Mouse (Mus musculus): ENCODE measurements around the gene Crabp1. TPM values are rescaled to one million over a fixed set of nuclear protein-coding genes. Genes with fewer than 3 reads are reported as not detected.
A peak's percentile ranks its signal among the peaks of the same experiment; 100 is the strongest.

Gene Crabp1
- polyA plus RNA-seq, 1 experiment: 23.1 TPM

DNA sequence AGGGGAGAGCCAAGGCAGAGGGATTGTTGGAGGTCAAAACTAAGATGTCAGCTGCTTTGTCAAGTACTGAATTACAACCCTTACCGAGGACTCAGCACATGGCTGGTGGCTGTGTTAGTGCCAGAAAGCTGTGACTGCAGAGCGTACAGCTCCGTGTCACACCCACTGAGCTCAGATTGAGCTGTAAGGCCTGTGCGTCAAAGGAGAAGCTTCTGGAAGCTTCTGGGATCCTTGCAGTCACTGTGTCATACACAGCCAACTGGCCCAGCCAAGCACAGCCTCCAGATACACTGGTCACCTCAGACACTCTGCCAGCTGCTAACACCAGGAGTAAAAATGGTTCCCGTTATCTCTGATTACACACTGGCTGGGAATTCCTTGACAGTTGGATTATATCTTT lies 39.8 kb downstream of the Crabp1 start:
- no peak overlapping the region for H3K27ac ChIP-seq (ENCODE audit: control insufficient read depth, insufficient read depth, low read depth, low read length, poor library complexity)
- H3K4me3 ChIP-seq (replicated peaks; ENCODE audit: control insufficient read depth, low read depth, low read length): no peak overlapping the region
- WGBS: 74% methylated on average over 5 of the region's 5 CpGs
- TF ChIP-seq POLR2A (IDR thresholded peaks at IDR 0.05; ENCODE audit: borderline replicate concordance, control insufficient read depth, low read depth, low read length) (no peak), CTCF (IDR thresholded peaks at IDR 0.05; ENCODE audit: control insufficient read depth, insufficient read depth, low read length) (no peak)
- no peaks in the 10 kb centered on the region for H3K4me1 ChIP-seq (ENCODE audit: control insufficient read depth, insufficient read depth, low read length)

DNA sequence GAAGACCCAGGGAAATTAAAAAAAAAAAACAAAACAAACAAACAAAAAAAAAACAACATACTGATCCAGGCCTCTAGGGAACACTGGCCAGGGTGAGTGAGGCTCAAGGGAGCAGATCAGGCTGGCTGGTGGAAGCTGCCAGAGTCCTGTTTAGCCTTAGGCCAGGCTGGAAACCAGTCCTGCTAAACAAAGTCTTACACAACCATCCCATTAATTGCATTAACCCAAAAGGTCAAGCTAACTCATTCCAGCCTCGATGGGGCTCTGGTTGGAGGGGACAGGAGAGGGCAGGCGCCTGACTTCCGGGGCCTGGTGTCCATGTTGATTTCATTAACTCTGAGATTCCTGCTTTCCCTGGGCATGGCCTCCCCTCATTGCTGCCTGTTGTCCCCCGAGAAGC lies 43.2 kb downstream of the Crabp1 start:
- TF ChIP-seq CTCF (IDR thresholded peaks at IDR 0.05; ENCODE audit: control insufficient read depth, insufficient read depth, low read length) (no peak), POLR2A (IDR thresholded peaks at IDR 0.05; ENCODE audit: borderline replicate concordance, control insufficient read depth, low read depth, low read length) (no peak)
- 62% methylated on average over 4 of the region's 4 CpGs for WGBS
- Histone ChIP-seq H3K4me1 (ENCODE audit: control insufficient read depth, insufficient read depth, low read length) (no peaks in the 10 kb centered on the region), H3K27ac (ENCODE audit: control insufficient read depth, insufficient read depth, low read depth, low read length, poor library complexity) (no peak overlapping the region), H3K4me3 (replicated peaks; ENCODE audit: control insufficient read depth, low read depth, low read length) (no peak overlapping the region)

DNA sequence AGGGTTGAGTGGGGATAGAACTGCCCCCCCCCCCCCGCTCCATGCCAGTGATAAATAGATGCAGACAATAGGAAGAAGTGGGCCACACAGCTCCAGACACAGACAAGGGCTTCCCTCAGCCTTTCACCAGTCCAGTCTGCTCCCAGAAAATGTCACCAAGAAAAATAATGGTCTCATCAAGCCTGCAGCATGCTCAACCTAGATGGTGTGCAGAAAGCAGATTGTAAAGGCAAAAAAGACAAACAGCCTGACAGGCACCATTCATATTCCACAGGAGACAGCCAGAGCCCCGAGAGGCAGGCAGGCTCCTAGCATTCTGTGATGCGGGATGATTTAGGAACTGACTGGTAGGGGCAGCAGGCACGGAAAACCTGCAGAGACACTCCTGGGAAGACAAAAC lies 45.4 kb downstream of the Crabp1 start:
- H3K4me1 ChIP-seq (ENCODE audit: control insufficient read depth, insufficient read depth, low read length): no peaks in the 10 kb centered on the region
- no peak overlapping the region for H3K4me3 ChIP-seq (replicated peaks; ENCODE audit: control insufficient read depth, low read depth, low read length)
- 52% methylated on average over 4 of the region's 4 CpGs for WGBS
- H3K27ac ChIP-seq (ENCODE audit: control insufficient read depth, insufficient read depth, low read depth, low read length, poor library complexity): no peak overlapping the region
- TF ChIP-seq POLR2A (IDR thresholded peaks at IDR 0.05; ENCODE audit: borderline replicate concordance, control insufficient read depth, low read depth, low read length) (no peak), CTCF (IDR thresholded peaks at IDR 0.05; ENCODE audit: control insufficient read depth, insufficient read depth, low read length) (no peak)

DNA sequence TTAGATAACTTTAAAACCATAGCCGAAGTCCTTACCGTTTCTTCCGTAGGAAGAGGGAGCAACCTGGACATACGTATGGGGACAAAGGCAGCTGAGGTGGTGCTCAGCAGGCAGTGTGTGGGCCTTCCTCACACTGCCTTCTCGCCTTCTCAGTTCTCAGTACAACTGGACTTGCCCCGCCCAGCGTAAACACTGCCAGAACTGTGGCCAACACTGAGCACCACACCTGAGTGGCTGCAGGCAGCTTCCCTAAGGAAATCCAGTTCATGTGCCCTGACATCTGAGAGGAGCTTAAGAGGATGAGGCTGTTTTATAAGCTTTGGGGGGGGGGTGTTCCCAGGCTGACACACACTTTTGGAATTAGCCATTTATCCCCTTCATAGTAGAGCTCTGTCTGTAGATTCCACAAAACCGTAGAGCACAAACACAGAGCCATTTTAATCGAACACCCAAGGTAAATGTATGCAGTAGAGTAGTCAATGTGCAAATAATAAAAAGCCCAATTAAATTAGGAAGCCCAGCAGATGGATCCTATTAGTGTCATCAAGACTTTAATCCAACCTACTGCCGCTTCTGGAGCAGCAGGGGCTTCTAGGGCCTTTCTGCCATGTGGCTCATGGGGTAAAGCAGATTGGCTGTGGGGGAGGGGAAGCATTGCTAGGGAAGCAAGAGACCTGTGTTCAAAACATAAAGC lies 52.1 kb downstream of the Crabp1 start:
- H3K4me1 ChIP-seq (ENCODE audit: control insufficient read depth, insufficient read depth, low read length): no peaks in the 10 kb centered on the region
- no peak overlapping the region for H3K4me3 ChIP-seq (replicated peaks; ENCODE audit: control insufficient read depth, low read depth, low read length)
- 72% methylated on average over 10 of the region's 10 CpGs for WGBS
- no peak overlapping the region for H3K27ac ChIP-seq (ENCODE audit: control insufficient read depth, insufficient read depth, low read depth, low read length, poor library complexity)
- no peak for TF ChIP-seq POLR2A (IDR thresholded peaks at IDR 0.05; ENCODE audit: borderline replicate concordance, control insufficient read depth, low read depth, low read length)
- TF ChIP-seq CTCF (IDR thresholded peaks at IDR 0.05; ENCODE audit: control insufficient read depth, insufficient read depth, low read length): no peak

DNA sequence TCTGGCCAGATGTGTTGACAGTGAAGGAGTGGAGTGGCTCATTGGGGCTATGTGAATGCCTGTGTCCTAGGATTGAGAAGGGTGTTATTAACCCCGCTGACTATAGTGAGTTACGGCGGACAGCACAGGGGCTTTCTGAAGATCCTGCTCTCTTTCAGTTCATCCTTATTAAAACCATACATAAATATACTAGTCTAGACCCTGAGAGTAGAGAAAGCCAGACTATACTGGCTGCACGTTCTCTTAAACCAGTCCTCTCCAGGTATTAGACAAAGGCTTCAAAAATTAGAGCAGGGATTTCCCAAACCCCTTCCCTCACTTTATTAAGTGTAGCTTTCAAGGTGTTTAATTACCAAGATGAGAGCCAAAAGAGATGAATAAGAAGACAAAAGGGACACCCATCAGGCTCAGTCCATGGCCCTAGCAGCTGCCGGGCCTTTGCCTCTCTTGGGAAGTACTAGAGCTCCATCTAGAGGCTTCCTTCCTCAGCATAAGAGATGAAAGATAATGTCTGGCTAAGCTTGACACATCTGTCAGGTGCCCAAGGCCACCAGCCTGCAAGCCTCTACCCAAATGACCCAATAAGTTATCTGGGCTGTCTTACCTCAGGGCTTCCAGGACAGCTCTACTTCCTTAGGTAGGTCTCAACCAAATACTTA lies 57.0 kb downstream of the Crabp1 start:
- Histone ChIP-seq H3K4me3 (replicated peaks; ENCODE audit: control insufficient read depth, low read depth, low read length) (no peak overlapping the region), H3K4me1 (ENCODE audit: control insufficient read depth, insufficient read depth, low read length) (no peaks in the 10 kb centered on the region), H3K27ac (ENCODE audit: control insufficient read depth, insufficient read depth, low read depth, low read length, poor library complexity) (no peak overlapping the region)
- 65% methylated on average over 5 of the region's 5 CpGs for WGBS
- TF ChIP-seq CTCF (IDR thresholded peaks at IDR 0.05; ENCODE audit: control insufficient read depth, insufficient read depth, low read length): peak; percentile 48
- no peak for TF ChIP-seq POLR2A (IDR thresholded peaks at IDR 0.05; ENCODE audit: borderline replicate concordance, control insufficient read depth, low read depth, low read length)

Other genes starting within 250 kb of the Crabp1 start
- gene Sh2d7, start 225.8 kb upstream of the Crabp1 start, polyA plus RNA-seq (2011; ENCODE audit: insufficient read depth, insufficient read length, low replicate concordance, missing spikeins): not detected in 2 replicates
- gene Cib2, start 204.5 kb upstream of the Crabp1 start, polyA plus RNA-seq (2011; ENCODE audit: insufficient read depth, insufficient read length, low replicate concordance, missing spikeins): 5.4 and 9.9 TPM in 2 replicates
- 15.1 and 17.2 TPM in 2 replicates for gene Idh3a, start 178.4 kb upstream of the Crabp1 start, polyA plus RNA-seq (2011; ENCODE audit: insufficient read depth, insufficient read length, low replicate concordance, missing spikeins)
- gene Acsbg1, start 102.9 kb upstream of the Crabp1 start, polyA plus RNA-seq (2011; ENCODE audit: insufficient read depth, insufficient read length, low replicate concordance, missing spikeins): 0.66 TPM in 1 of 2 replicates, not detected in the other
- 24.8 and 26.9 TPM in 2 replicates for gene Dnaja4, start 65.9 kb upstream of the Crabp1 start, polyA plus RNA-seq (2011; ENCODE audit: insufficient read depth, insufficient read length, low replicate concordance, missing spikeins)
- gene Wdr61, start 30.2 kb upstream of the Crabp1 start, polyA plus RNA-seq (2011; ENCODE audit: insufficient read depth, insufficient read length, low replicate concordance, missing spikeins): 28.3 and 30.4 TPM in 2 replicates
- gene Ireb2, start 99.0 kb downstream of the Crabp1 start, polyA plus RNA-seq (2011; ENCODE audit: insufficient read depth, insufficient read length, low replicate concordance, missing spikeins): 9.8 and 17.7 TPM in 2 replicates
- gene Hykk, start 152.5 kb downstream of the Crabp1 start, polyA plus RNA-seq (2011; ENCODE audit: insufficient read depth, insufficient read length, low replicate concordance, missing spikeins): 1.2 TPM in 1 of 2 replicates, not detected in the other
- 86.1 and 122 TPM in 2 replicates for gene Psma4, start 186.0 kb downstream of the Crabp1 start, polyA plus RNA-seq (2011; ENCODE audit: insufficient read depth, insufficient read length, low replicate concordance, missing spikeins)
- gene AY074887, start 186.2 kb downstream of the Crabp1 start, polyA plus RNA-seq (2011; ENCODE audit: insufficient read depth, insufficient read length, low replicate concordance, missing spikeins): 8.6 and 16.1 TPM in 2 replicates
- not detected in 2 replicates for gene Chrna5, start 216.1 kb downstream of the Crabp1 start, polyA plus RNA-seq (2011; ENCODE audit: insufficient read depth, insufficient read length, low replicate concordance, missing spikeins)

Data from bone marrow, adult 2 months (tissue).